Mouse (Mus musculus): ENCODE data around the gene Ankrd17. TPM values are rescaled to one million over a fixed set of nuclear protein-coding genes. Genes with fewer than 3 reads are reported as not detected.

Gene Ankrd17
- total and polyA plus RNA-seq, 3 experiments = 21.8 to 70.4 (median 64.5) TPM

- H3K36me3 ChIP-seq (ENCODE audit: control insufficient read depth, insufficient read depth, low read length) = no peaks in the 10 kb centered on the region
- H3K9ac ChIP-seq (ENCODE audit: low read depth, low read length) = no peak overlapping the region
- TF ChIP-seq POLR2A (IDR thresholded peaks at IDR 0.05; ENCODE audit: insufficient read depth, low read depth, low read length) (no peak), CTCF (IDR thresholded peaks at IDR 0.05) (no peak), EP300 (IDR thresholded peaks at IDR 0.05; ENCODE audit: insufficient read depth, low read depth, low read length) (no peak)
- no peaks in the 10 kb centered on the region for H3K27me3 ChIP-seq (ENCODE audit: control insufficient read depth, insufficient read depth, low read length)
- peak overlapping the region; percentile 36; the same call in 1 of the 2 replicates for H3K27ac ChIP-seq
- intact Hi-C loops (cut with DNase I) = no loop called here
- WGBS = 65% methylated on average over 5 of the region's 5 CpGs
- no peaks in the 10 kb centered on the region for H3K4me1 ChIP-seq (ENCODE audit: control insufficient read depth, insufficient read depth, low read length)
- no peaks in the 10 kb centered on the region for H3K79me2 ChIP-seq (replicated peaks; ENCODE audit: control insufficient read depth, insufficient read depth, low read length)
- H3K4me3 ChIP-seq = no peak overlapping the region
- no peak for DNase-seq
Measured at GRCm38 (mm10) chr5:90179094-90179493, 187.3 kb downstream of the Ankrd17 start.

DNA sequence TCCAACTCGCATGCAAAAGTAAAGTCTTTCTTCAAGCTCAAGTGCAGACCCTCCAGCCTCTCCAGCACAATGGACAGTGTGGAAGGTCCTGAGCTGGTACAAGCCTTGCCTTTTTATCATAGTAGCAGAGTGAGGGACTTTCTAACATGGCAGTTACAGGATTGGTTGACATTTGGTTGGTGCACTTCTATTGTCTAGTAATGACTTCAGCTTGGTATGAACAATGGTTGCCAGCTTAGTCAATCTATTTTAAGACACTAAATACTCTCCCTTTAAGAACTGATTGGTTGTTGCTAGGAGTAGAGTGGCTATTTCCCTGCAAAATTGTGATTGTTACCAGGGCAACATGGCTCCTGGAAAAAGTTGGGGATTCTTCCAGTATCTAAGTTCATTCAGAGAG, 188.3 kb downstream of the Ankrd17 start:
- Histone ChIP-seq H3K4me1 (ENCODE audit: control insufficient read depth, insufficient read depth, low read length) (no peaks in the 10 kb centered on the region), H3K4me3 (peak overlapping the region; percentile 34), H3K79me2 (replicated peaks; ENCODE audit: control insufficient read depth, insufficient read depth, low read length) (no peaks in the 10 kb centered on the region), H3K27ac (peak overlapping the region; percentile 85), H3K9ac (ENCODE audit: low read depth, low read length) (peak overlapping the region; percentile 44), H3K36me3 (ENCODE audit: control insufficient read depth, insufficient read depth, low read length) (no peaks in the 10 kb centered on the region), H3K27me3 (ENCODE audit: control insufficient read depth, insufficient read depth, low read length) (no peaks in the 10 kb centered on the region)
- peak; percentile 21 to 36 for DNase-seq
- intact Hi-C loops (cut with DNase I) = no loop called here
- WGBS = 55% methylated on average over 1 of the region's 1 CpGs
- TF ChIP-seq POLR2A (IDR thresholded peaks at IDR 0.05; ENCODE audit: insufficient read depth, low read depth, low read length) (peak; percentile 80), EP300 (IDR thresholded peaks at IDR 0.05; ENCODE audit: insufficient read depth, low read depth, low read length) (0 out of 2 replicates have a peak, but pooled peaks have one; percentile 8), CTCF (IDR thresholded peaks at IDR 0.05) (no peak)

Other genes with a start within 250 kb of the Ankrd17 start
- 10 to 100 TPM in 1 of 2 experiments, 1 to 10 TPM in 1; 9.3 to 12.6 TPM for gene Cox18, start 142.6 kb downstream of the Ankrd17 start, total RNA-seq (2021)
- 16.1 and 18.9 TPM in 2 replicates for gene Cox18, start 142.6 kb downstream of the Ankrd17 start, polyA plus RNA-seq (2012; rRNA removed)
- gene Gm9958, start 627 bp upstream of the Ankrd17 start, total RNA-seq (2021) = under 1 TPM; 0.57 to 0.89 TPM
- 0.61 and 1.1 TPM in 2 replicates for gene Gm9958, start 627 bp upstream of the Ankrd17 start, polyA plus RNA-seq (2012; rRNA removed)
- not detected for gene Alb, start 94.3 kb upstream of the Ankrd17 start, total RNA-seq (2021)
- 0.59 and 26.7 TPM in 2 replicates for gene Alb, start 94.3 kb upstream of the Ankrd17 start, polyA plus RNA-seq (2012; rRNA removed)
- not detected for gene Afp, start 124.2 kb upstream of the Ankrd17 start, total RNA-seq (2021)
- not detected in 2 replicates for gene Afp, start 124.2 kb upstream of the Ankrd17 start, polyA plus RNA-seq (2012; rRNA removed)
- not detected for gene Afm, start 152.4 kb upstream of the Ankrd17 start, total RNA-seq (2021)
- gene Afm, start 152.4 kb upstream of the Ankrd17 start, polyA plus RNA-seq (2012; rRNA removed) = 0.23 TPM in 1 of 2 replicates, not detected in the other
- gene 5830473C10Rik, start 194.5 kb upstream of the Ankrd17 start, total RNA-seq (2021) = not detected
- gene 5830473C10Rik, start 194.5 kb upstream of the Ankrd17 start, polyA plus RNA-seq (2012; rRNA removed) = not detected in 2 replicates